ENCODE assay signal across 12 mouse cellular contexts in genomic region chr9:83113800-83114217, GRCm38 (mm10). TPM values are rescaled to one million over a fixed set of nuclear protein-coding genes. Genes with fewer than 3 reads are reported as not detected.
DNase-seq lines count a peak whose midpoint lies in the region; ATAC-seq and TF ChIP-seq lines count a peak whose summit lies in the region.
"Had no signal": no experiment of that assay in that cellular context is flagged by ENCODE, and none has a peak within 500 bp of the region (broad histone marks: within the 10 kb centered on the region; RNA-seq: fewer than 3 reads in every experiment).

No protein-coding gene starts in this region.

- no peaks in the 10 kb centered on the region for H3K9me3 ChIP-seq in forebrain, embryonic 13.5 days (replicated peaks)
- H3K9me3 ChIP-seq in forebrain, embryonic 10.5 days = no peaks in the 10 kb centered on the region
- H3K9me3 ChIP-seq in hindbrain, embryonic 10.5 days = no peaks in the 10 kb centered on the region

- no peak for TF ChIP-seq CTCF in layer of hippocampus, adult 2 months (conservative IDR thresholded peaks at IDR 0.05)

- ATAC-seq in forebrain, embryonic 13.5 days = 0 out of 2 replicates have a peak, but pooled peaks have one; percentile 27
- ATAC-seq: intestine, embryonic 16.5 days had no signal

- no peak overlapping the region for H3K9ac ChIP-seq in forebrain, embryonic 13.5 days

- H3K4me3 ChIP-seq in forebrain, embryonic 13.5 days = no peak overlapping the region
- no peak overlapping the region for H3K4me3 ChIP-seq in forebrain, embryonic 10.5 days
- H3K4me3 ChIP-seq in layer of hippocampus, adult 2 months = no peak overlapping the region
- H3K4me3 ChIP-seq in hindbrain, embryonic 10.5 days = no peak overlapping the region
- H3K4me3 ChIP-seq: myocyte had no signal

- H3K4me1 ChIP-seq in forebrain, embryonic 13.5 days = 0 out of 2 replicates have a peak, but pooled peaks cover 3% of the 10 kb centered on the region
- 0 out of 2 replicates have a peak, but pooled peaks cover 4% of the 10 kb centered on the region for H3K4me1 ChIP-seq in forebrain, embryonic 10.5 days
- no peaks in the 10 kb centered on the region for H3K4me1 ChIP-seq in hindbrain, embryonic 10.5 days (replicated peaks)

- WGBS in forebrain, embryonic 13.5 days = 87% methylated on average over 9 of the region's 10 CpGs
- WGBS in forebrain, embryonic 10.5 days = 82% methylated on average over 10 of the region's 10 CpGs
- 87% methylated on average over 10 of the region's 10 CpGs for WGBS in hindbrain, embryonic 10.5 days

- H3K36me3 ChIP-seq in forebrain, embryonic 13.5 days (ENCODE audit: poor library complexity, severe bottlenecking) = peaks cover 12% of the 10 kb centered on the region; the same call in 1 of the 2 replicates
- peaks cover 14% of the 10 kb centered on the region for H3K36me3 ChIP-seq in forebrain, embryonic 10.5 days (replicated peaks)
- no peaks in the 10 kb centered on the region for H3K36me3 ChIP-seq in hindbrain, embryonic 10.5 days

- DNase-seq in forebrain, embryonic 10.5 days (ENCODE audit: extremely low spot score, low spot score) = no peak
- peak; percentile 28 for DNase-seq in layer of hippocampus, adult 11-12 months (ENCODE audit: low spot score)
- no peak for DNase-seq in layer of hippocampus, adult 2 months (ENCODE audit: low spot score in 2 of 2)
- peak; percentile 12 to 24 for DNase-seq in spleen, adult 18-20 months
- no peak for DNase-seq in spleen, postnatal 4 days (ENCODE audit: low spot score in 2 of 2)
- DNase-seq in hindbrain, embryonic 10.5 days (ENCODE audit: low spot score) = no peak
- no peak for DNase-seq in cerebellum, adult 11-12 months
- DNase-seq: left cerebral cortex, postnatal 4 days; lung, postnatal 10 days had no signal

- H3K27ac ChIP-seq in forebrain, embryonic 13.5 days = no peak overlapping the region
- no peak overlapping the region; the same call in 1 of the 2 replicates for H3K27ac ChIP-seq in forebrain, embryonic 10.5 days
- H3K27ac ChIP-seq in layer of hippocampus, adult 2 months = no peak overlapping the region
- no peak overlapping the region for H3K27ac ChIP-seq in hindbrain, embryonic 10.5 days

- no peaks in the 10 kb centered on the region for H3K27me3 ChIP-seq in forebrain, embryonic 13.5 days
- no peaks in the 10 kb centered on the region for H3K27me3 ChIP-seq in forebrain, embryonic 10.5 days (ENCODE audit: poor library complexity, severe bottlenecking)
- no peaks in the 10 kb centered on the region for H3K27me3 ChIP-seq in hindbrain, embryonic 10.5 days (ENCODE audit: insufficient read depth, poor library complexity, severe bottlenecking)

- H3K4me2 ChIP-seq in forebrain, embryonic 13.5 days = no peak overlapping the region

RNA-seq across cellular contexts. Expression of gene Hmgn3, which starts 32.7 kb away (rescaled TPM):
- 186 and 213 TPM in 2 replicates for polyA plus RNA-seq in forebrain, embryonic 13.5 days (2015; fragmentation: Nextera tagmentation; extraction: Ambion mirVana)
- polyA plus RNA-seq in forebrain, embryonic 10.5 days (2016; fragmentation: Nextera tagmentation; extraction: Ambion mirVana) = 154 and 160 TPM in 2 replicates
- 10 to 100 TPM; 86.8 to 89.5 TPM for total RNA-seq in layer of hippocampus, adult 2 months (2021)
- polyA plus RNA-seq in hindbrain, embryonic 10.5 days (2016; fragmentation: Nextera tagmentation; extraction: Ambion mirVana) = 110 and 116 TPM in 2 replicates

Comparison
In these comparisons a context has a peak if more than half of its experiments do, and no peak if none do; other contexts are left out.
1. DNase-seq: peak in layer of hippocampus, adult 11-12 months (single experiment) and spleen, adult 18-20 months (2 of 2); none in forebrain, embryonic 10.5 days (single experiment), layer of hippocampus, adult 2 months (0 of 2), spleen, postnatal 4 days (0 of 2), hindbrain, embryonic 10.5 days (single experiment) and cerebellum, adult 11-12 months (single experiment).